Mouse (Mus musculus): ENCODE data around the gene Lin7a.

GRCm38 (mm10) chr10:107383825-107384224 is 112.3 kb downstream of the Lin7a start:
- TF ChIP-seq CTCF (IDR thresholded peaks at IDR 0.05; ENCODE audit: low read depth, low read length) (no peak), TAL1 (conservative IDR thresholded peaks at IDR 0.05; ENCODE audit: low read depth, low read length) (no peak)

Measured in G1E (cell line).